Mouse (Mus musculus) thymus, postnatal 10 days (tissue): ENCODE measurements around the gene Parp14.
A peak's percentile ranks its signal among the peaks of the same experiment; 100 is the strongest.

Source experiments
- DNase-seq, 2 experiments: peaks; one replicate each; pipeline ENCODE4 v3.0.0; 2021; ENCODE audit warnings: low spot score in 2 of 2

Gene Parp14

DNA sequence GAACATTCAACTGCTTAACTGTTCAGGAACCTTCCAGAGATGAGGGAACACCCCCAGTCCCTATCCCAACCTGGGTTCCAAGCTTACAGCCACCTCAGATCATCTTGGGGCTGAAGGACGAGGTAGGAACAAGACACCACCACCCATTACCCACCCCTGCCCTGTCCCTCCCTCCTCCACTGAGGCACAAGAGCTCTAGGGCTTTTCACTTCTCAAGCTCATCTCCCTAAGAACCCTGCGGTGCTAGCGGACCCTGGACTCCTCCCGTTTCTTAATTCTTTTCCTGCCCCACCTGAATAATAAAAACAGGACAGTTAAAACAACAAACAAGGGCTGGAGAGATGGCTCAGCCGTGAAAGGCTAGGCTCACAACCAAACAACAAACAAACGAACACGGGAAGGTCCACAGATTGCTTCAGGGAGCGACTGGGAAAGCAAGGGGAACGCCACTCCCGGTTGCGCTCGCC, 730 bp downstream of the Parp14 start:
- DNase-seq, result peak in 1 of 2 experiments; percentile 11

DNA sequence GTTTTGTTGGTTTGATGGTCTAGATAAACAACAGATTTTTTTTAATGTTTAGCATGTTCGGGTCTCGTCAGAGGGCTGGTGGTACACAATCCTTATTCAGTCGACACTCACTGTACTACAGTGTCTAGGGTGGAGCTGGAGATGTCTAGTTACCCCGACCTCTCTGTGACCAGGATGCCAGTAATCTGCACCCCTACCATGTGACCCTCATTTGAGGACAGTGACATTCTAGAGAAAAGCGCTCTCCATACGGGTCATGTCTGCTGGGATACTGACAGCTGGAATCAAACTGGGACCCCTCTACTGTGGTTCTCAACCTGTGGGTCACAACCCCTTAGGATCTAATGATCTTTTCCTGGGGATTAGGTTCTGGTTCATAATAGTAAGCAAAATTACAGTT, 1.7 kb downstream of the Parp14 start:
- no peak for DNase-seq

- DNase-seq, result no peak
Observed at GRCm38 (mm10) chr16:35869126-35869525, 2.2 kb downstream of the Parp14 start.

GRCm38 (mm10) chr16:35867726-35868125, 3.6 kb downstream of the Parp14 start:
- DNase-seq, result no peak

DNA sequence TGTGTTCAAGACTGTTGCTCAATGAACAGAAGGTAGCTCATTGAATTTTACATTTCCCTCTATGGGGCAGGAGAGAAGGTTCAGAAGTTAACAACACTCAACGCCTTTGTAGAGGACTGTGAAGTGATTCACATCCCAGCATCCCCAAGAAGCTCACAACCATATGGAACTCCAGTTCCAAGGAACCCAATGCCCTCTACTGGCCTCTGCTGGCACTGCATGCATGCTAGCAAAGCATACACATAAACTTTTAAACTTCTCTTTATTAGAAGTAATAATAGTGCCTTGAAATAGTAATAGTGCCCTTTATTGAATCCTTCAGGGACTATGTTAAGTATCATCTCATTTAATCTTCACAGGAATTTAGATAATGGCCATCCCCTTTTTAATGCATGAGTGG, 9.3 kb downstream of the Parp14 start:
- DNase-seq, result no peak

- DNase-seq, result no peak
Observed at GRCm38 (mm10) chr16:35860236-35860635, 11.1 kb downstream of the Parp14 start.

DNA sequence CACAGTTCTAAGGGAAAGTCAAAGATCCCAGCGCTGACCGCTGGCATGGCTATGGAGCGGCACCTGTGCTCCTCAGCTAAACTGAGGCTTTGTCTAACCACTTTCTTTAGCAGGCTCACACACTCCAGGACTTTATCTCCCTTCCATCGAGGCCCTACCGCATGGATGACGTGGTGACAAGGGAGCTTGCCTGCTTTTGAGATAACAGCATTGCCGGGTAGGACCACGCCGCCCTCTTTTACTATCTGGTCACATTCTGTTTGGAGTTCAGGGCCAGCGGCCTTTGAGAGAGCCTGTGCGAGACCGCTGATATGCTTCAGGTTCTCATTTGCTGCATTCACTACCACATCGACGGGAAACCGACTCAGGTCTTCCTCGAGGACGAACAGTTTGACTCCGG, 14.6 kb downstream of the Parp14 start:
- DNase-seq, result no peak

DNA sequence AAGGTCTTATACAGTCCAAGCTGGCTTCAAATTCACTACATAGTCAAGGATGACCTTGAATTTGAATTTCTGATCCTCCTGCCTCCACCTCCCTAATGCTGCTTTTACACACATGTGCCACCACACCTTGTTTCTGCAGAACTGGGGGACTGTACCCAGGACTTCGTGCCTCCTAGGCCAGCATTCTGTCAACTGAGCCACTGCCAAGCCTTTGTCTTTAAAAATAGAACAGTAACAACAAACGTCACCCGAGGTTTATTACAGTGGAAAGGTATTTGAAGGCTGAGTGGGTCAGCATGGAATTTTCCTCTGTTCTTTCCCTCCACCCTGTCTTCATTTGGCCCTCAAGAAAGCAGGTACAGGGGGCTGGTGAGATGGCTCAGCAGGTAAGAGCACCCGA, 15.5 kb downstream of the Parp14 start:
- no peak for DNase-seq

GRCm38 (mm10) chr16:35847138-35847537, 24.2 kb downstream of the Parp14 start:
- DNase-seq, result no peak

- peak; percentile 19 to 58 for DNase-seq
Observed at GRCm38 (mm10) chr16:35839680-35840079, 31.7 kb downstream of the Parp14 start.

DNA sequence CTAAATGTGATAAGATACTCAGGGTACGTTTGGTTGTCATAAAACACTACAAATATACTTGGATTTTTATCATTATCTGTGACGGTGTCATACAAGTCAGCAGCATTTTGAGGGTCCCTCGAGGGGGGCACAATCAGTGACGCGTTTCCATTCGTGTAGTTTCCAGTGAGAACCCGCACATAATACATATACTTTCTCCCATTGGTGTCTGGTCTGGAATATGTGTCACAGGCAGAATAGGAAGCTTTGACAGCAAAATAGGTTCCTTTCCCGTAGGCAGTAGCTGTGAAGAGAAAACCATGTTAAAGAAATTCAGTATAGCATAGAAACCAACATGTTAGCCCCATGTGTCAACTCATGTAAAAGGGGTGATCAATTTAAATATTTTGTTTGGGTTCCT, 36.7 kb downstream of the Parp14 start:
- DNase-seq, result no peak

GRCm38 (mm10) chr16:35832926-35833325, 38.4 kb downstream of the Parp14 start:
- no peak for DNase-seq

- DNase-seq, result no peak
Observed at GRCm38 (mm10) chr16:35829999-35830398, 41.3 kb downstream of the Parp14 start.

DNA sequence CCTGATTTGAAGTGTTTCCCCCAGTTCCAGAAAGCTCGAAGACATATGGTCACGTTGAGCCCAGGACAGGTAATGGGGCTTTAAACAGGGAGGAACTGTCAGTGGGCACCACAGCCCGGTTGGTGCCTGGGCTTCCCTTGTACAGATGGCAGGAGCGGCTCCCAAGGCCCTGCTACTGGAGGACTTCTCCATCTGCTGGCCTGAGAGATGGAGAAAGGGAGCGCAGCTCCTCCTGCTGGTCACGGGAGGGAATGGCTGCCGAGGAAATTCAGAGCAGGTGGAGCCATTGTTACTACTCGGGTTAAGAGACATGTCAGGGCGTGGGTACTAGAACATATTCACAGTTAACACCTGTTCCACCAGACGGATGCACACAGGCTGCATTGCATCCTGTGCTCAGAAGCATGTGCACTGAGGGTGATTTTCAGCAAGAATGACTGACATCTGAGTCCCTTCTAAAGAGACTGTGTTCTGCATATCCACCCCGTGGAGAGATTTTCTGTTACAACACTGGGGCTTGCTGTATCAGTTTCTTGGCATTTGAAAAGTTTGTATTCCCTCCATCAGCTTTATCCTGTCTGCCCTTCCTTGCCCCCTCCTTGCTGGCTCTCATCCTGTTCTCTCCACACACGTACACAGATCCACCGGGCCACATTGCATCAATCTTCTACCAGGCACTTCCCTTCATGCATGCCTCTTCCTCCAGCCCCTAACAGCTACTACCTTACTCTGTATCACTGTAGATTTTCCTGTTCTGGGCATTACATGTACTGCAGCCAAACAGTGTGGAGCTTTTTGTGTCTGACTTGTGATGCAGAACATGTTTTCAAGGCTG, 53.9 kb downstream of the Parp14 start:
- peak; percentile 74 to 85 for DNase-seq

GRCm38 (mm10) chr16:35813119-35813518, 58.2 kb downstream of the Parp14 start:
- no peak for DNase-seq

GRCm38 (mm10) chr16:35808838-35809237, 62.5 kb downstream of the Parp14 start:
- no peak for DNase-seq

- no peak for DNase-seq
Observed at GRCm38 (mm10) chr16:35807663-35807992, 63.7 kb downstream of the Parp14 start.

- DNase-seq, result no peak
Observed at GRCm38 (mm10) chr16:35806973-35807662, 64.2 kb downstream of the Parp14 start.

- no peak for DNase-seq
Observed at GRCm38 (mm10) chr16:35803723-35804122, 67.6 kb downstream of the Parp14 start.

DNA sequence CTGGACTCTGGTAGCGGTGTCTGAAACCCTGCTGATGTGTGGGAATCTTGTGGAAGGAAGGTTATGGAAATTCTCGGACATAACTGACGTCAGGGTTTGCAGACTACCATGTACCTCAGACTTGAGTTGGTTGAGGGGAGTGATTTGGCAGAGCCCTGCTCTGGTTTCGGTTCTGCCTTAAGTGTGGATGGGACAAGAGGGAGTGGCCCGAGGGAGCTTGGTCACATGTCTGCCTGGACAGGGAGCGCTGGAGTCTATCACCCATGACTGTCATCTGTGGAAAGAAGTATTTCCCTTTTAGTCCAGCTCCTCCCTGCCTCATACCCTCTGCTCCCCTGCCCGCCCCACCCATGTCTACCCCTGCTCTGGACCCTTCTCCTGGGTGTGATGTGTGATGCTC, 69.2 kb downstream of the Parp14 start:
- DNase-seq, result no peak

- DNase-seq, result no peak
Observed at GRCm38 (mm10) chr16:35791962-35792521, 79.3 kb downstream of the Parp14 start.

- no peak for DNase-seq
Observed at GRCm38 (mm10) chr16:35788330-35788729, 83.0 kb downstream of the Parp14 start.
